ENCODE assay signal across 8 mouse cellular contexts in genomic region chrX:155624341-155624841, GRCm38 (mm10). TPM values are rescaled to one million over a fixed set of nuclear protein-coding genes. Genes with fewer than 3 reads are reported as not detected.
DNase-seq lines count a peak whose midpoint lies in the region; ATAC-seq lines count a peak whose summit lies in the region.

Gm15155 (plus strand) TSS chrX:155624741.

- H3K9me3 ChIP-seq in lung, embryonic 16.5 days (ENCODE audit: control insufficient read depth, low read length) = no peaks in the 10 kb centered on the region
- H3K9me3 ChIP-seq in embryonic facial prominence, embryonic 13.5 days = no peaks in the 10 kb centered on the region
- H3K9me3 ChIP-seq in intestine, embryonic 16.5 days (ENCODE audit: control insufficient read depth, low read length) = no peaks in the 10 kb centered on the region
- H3K9me3 ChIP-seq in stomach, embryonic 14.5 days (ENCODE audit: control insufficient read depth, low read depth, low read length) = no peaks in the 10 kb centered on the region

- no peak within 1 kb of the TSS for H3K27ac ChIP-seq in lung, embryonic 16.5 days (ENCODE audit: low read length)
- H3K27ac ChIP-seq in embryonic facial prominence, embryonic 13.5 days = no peak within 1 kb of the TSS
- H3K27ac ChIP-seq in intestine, embryonic 16.5 days (ENCODE audit: low read length) = no peak within 1 kb of the TSS
- H3K27ac ChIP-seq in macrophage = no peak within 1 kb of the TSS
- H3K27ac ChIP-seq in stomach, embryonic 14.5 days (ENCODE audit: low read length) = no peak within 1 kb of the TSS

- WGBS in lung, embryonic 16.5 days = 15% methylated on average over 19 of the region's 19 CpGs
- 15% methylated on average over 19 of the region's 19 CpGs for WGBS in embryonic facial prominence, embryonic 13.5 days
- WGBS in intestine, embryonic 16.5 days = 9% methylated on average over 17 of the region's 19 CpGs
- 20% methylated on average over 16 of the region's 19 CpGs for WGBS in macrophage (ENCODE audit: missing documents)
- 16% methylated on average over 19 of the region's 19 CpGs for WGBS in stomach, embryonic 14.5 days

- no peaks in the 10 kb centered on the region for H3K4me1 ChIP-seq in lung, embryonic 16.5 days (replicated peaks; ENCODE audit: control insufficient read depth, insufficient read depth, low read length)
- H3K4me1 ChIP-seq in embryonic facial prominence, embryonic 13.5 days = 0 out of 2 replicates have a peak, but pooled peaks cover 3% of the 10 kb centered on the region
- H3K4me1 ChIP-seq in intestine, embryonic 16.5 days (ENCODE audit: control insufficient read depth, insufficient read depth, low read length) = no peaks in the 10 kb centered on the region
- no peaks in the 10 kb centered on the region for H3K4me1 ChIP-seq in stomach, embryonic 14.5 days (ENCODE audit: control insufficient read depth, insufficient read depth, low read length)

- no peak within 1 kb of the TSS for H3K9ac ChIP-seq in lung, embryonic 16.5 days (ENCODE audit: low read length)
- peak within 1 kb of the TSS; percentile 52; the same call in 1 of the 2 replicates for H3K9ac ChIP-seq in embryonic facial prominence, embryonic 13.5 days
- no peak within 1 kb of the TSS for H3K9ac ChIP-seq in intestine, embryonic 16.5 days (ENCODE audit: low read depth, low read length)
- H3K9ac ChIP-seq in stomach, embryonic 14.5 days (replicated peaks; ENCODE audit: low read depth, low read length) = 0 out of 2 replicates have a peak within 1 kb of the TSS, but pooled peaks have one; percentile 10

- ATAC-seq in lung, embryonic 16.5 days (ENCODE audit: low read depth) = no peak
- ATAC-seq in embryonic facial prominence, embryonic 13.5 days (ENCODE audit: insufficient number of reproducible peaks, insufficient read depth, low FRiP score, low TSS enrichment, low read depth) = 0 out of 2 replicates have a peak, but pooled peaks have one; percentile 33
- ATAC-seq in intestine, embryonic 16.5 days = peak; percentile 36
- ATAC-seq in stomach, embryonic 14.5 days (ENCODE audit: insufficient number of reproducible peaks, insufficient read depth, low FRiP score, low read depth) = peak; percentile 44; the same call in 1 of the 2 replicates

- peaks cover 25% of the 10 kb centered on the region for H3K27me3 ChIP-seq in lung, embryonic 16.5 days (ENCODE audit: control insufficient read depth, insufficient read depth, low read depth, low read length)
- peaks cover 60% of the 10 kb centered on the region for H3K27me3 ChIP-seq in embryonic facial prominence, embryonic 13.5 days
- H3K27me3 ChIP-seq in intestine, embryonic 16.5 days (replicated peaks; ENCODE audit: control insufficient read depth, insufficient read depth, low read length) = peaks cover 22% of the 10 kb centered on the region
- H3K27me3 ChIP-seq in stomach, embryonic 14.5 days (ENCODE audit: control insufficient read depth, insufficient read depth, low read length) = no peaks in the 10 kb centered on the region

- H3K36me3 ChIP-seq in lung, embryonic 16.5 days (ENCODE audit: control insufficient read depth, insufficient read depth, low read length) = no peaks in the 10 kb centered on the region
- no peaks in the 10 kb centered on the region for H3K36me3 ChIP-seq in embryonic facial prominence, embryonic 13.5 days
- H3K36me3 ChIP-seq in intestine, embryonic 16.5 days (ENCODE audit: control insufficient read depth, insufficient read depth, low read length) = no peaks in the 10 kb centered on the region
- H3K36me3 ChIP-seq in macrophage (ENCODE audit: inconsistent target) = no peaks in the 10 kb centered on the region
- H3K36me3 ChIP-seq in stomach, embryonic 14.5 days (ENCODE audit: control insufficient read depth, insufficient read depth, low read length) = no peaks in the 10 kb centered on the region

- peak within 1 kb of the TSS; percentile 90 for H3K4me2 ChIP-seq in lung, embryonic 16.5 days (ENCODE audit: low read depth, low read length)
- peak within 1 kb of the TSS; percentile 78 for H3K4me2 ChIP-seq in embryonic facial prominence, embryonic 13.5 days
- peak within 1 kb of the TSS; percentile 84 for H3K4me2 ChIP-seq in intestine, embryonic 16.5 days (ENCODE audit: low read depth, low read length)
- H3K4me2 ChIP-seq in stomach, embryonic 14.5 days (replicated peaks; ENCODE audit: low read depth, low read length) = peak within 1 kb of the TSS; percentile 71

- no peak for DNase-seq in lung, postnatal 14 days
- DNase-seq in thymus, adult 18-20 months = no peak
- DNase-seq in heart, postnatal 4 days = no peak

- H3K4me3 ChIP-seq in lung, embryonic 16.5 days (ENCODE audit: low read length) = peak within 1 kb of the TSS; percentile 50
- peak within 1 kb of the TSS; percentile 48 for H3K4me3 ChIP-seq in embryonic facial prominence, embryonic 13.5 days
- H3K4me3 ChIP-seq in intestine, embryonic 16.5 days (ENCODE audit: low read length) = peak within 1 kb of the TSS; percentile 51
- H3K4me3 ChIP-seq in macrophage (ENCODE audit: inconsistent target) = peak within 1 kb of the TSS; percentile 3; the same call in 1 of the 2 replicates
- H3K4me3 ChIP-seq in stomach, embryonic 14.5 days (ENCODE audit: low read depth, low read length) = peak within 1 kb of the TSS; percentile 45

- no peaks in the 10 kb centered on the region for H3K79me2 ChIP-seq in macrophage (ENCODE audit: inconsistent target)

RNA-seq across cellular contexts. Expression of gene Gm15155, which starts in this region (rescaled TPM):
- not detected in 2 replicates for polyA plus RNA-seq in lung, embryonic 16.5 days (2015; fragmentation: Nextera tagmentation; extraction: Ambion mirVana)
- polyA plus RNA-seq in embryonic facial prominence, embryonic 13.5 days (2015; fragmentation: Nextera tagmentation; extraction: Ambion mirVana) = not detected in 2 replicates
- not detected in 2 replicates for polyA plus RNA-seq in intestine, embryonic 16.5 days (2015; fragmentation: Nextera tagmentation; extraction: Ambion mirVana)
- total RNA-seq in macrophage (2018; cell fraction: chromatin; rRNA removed) = not detected
- total RNA-seq in macrophage (2018; cell fraction: cytosol; rRNA removed) = not detected
- not detected for total RNA-seq in macrophage (2018; cell fraction: nucleus; rRNA removed)
- polyA plus RNA-seq in macrophage (2018) = not detected in 3 replicates
- polyA plus RNA-seq in stomach, embryonic 14.5 days (2014; fragmentation: Nextera tagmentation; extraction: Ambion mirVana) = 0.33 and 0.76 TPM in 2 replicates
- total RNA-seq in heart, postnatal 4 days (2021) = not detected

Comparison
In these comparisons a context has a peak if more than half of its experiments do, and no peak if none do; other contexts are left out.
1. Peak in ATAC-seq, H3K4me3 ChIP-seq, H3K9ac ChIP-seq and H3K4me2 ChIP-seq in embryonic facial prominence, embryonic 13.5 days; RNA of the gene not detected or under 1 TPM.
2. Peak in ATAC-seq, H3K4me3 ChIP-seq and H3K4me2 ChIP-seq in intestine, embryonic 16.5 days; RNA of the gene not detected or under 1 TPM.
3. Peak in ATAC-seq, H3K4me3 ChIP-seq, H3K9ac ChIP-seq and H3K4me2 ChIP-seq in stomach, embryonic 14.5 days; RNA of the gene not detected or under 1 TPM.